Mouse (Mus musculus) midbrain, postnatal 0 days (tissue): ENCODE results near the gene Gm21885. TPM values are rescaled to one million over a fixed set of nuclear protein-coding genes. Genes with fewer than 3 reads are reported as not detected.

Experiments
- ATAC-seq: fragments of 200-750 bp; cut with Nextera tagmentation; 2 replicates; pipeline ENCODE4 v1.8.0; 2017; ENCODE audit warnings: moderate number of reproducible peaks, mild to moderate bottlenecking, moderate TSS enrichment, moderate library complexity; ENCODE audit not compliant: low FRiP score
- DNase-seq: peaks from one replicate; pipeline ENCODE4 v3.0.0-alpha.2; 2015; ENCODE audit warnings: low spot score
- H3K27ac ChIP-seq: fragments of 300-500 bp; sonication (generic); 2 replicates; pipeline ENCODE4 v1.5.1; 2014; ENCODE audit warnings: low read depth, mild to moderate bottlenecking, low read length, mixed read lengths
- H3K27me3 ChIP-seq: fragments of 300-500 bp; sonication (generic); 2 replicates; pipeline ENCODE4 v1.6.1; 2014; ENCODE audit warnings: low read length, control low read depth, mixed read lengths; ENCODE audit not compliant: insufficient read depth
- H3K36me3 ChIP-seq: fragments of 300-500 bp; sonication (generic); 2 replicates; pipeline ENCODE4 v1.6.1; 2014; ENCODE audit warnings: low read length, control low read depth, mixed read lengths; ENCODE audit not compliant: insufficient read depth
- H3K4me1 ChIP-seq: fragments of 300-500 bp; sonication (generic); 2 replicates; pipeline ENCODE4 v1.6.1; 2014; ENCODE audit warnings: mild to moderate bottlenecking, control low read depth, antibody characterized with exemption, low read length, mixed read lengths; ENCODE audit not compliant: insufficient read depth
- H3K4me2 ChIP-seq: fragments of 300-500 bp; sonication (generic); 2 replicates; pipeline ENCODE4 v1.6.1; 2014; ENCODE audit warnings: low read depth, mild to moderate bottlenecking, low read length, mixed read lengths; ENCODE audit not compliant: poor library complexity, severe bottlenecking
- H3K4me3 ChIP-seq: fragments of 300-500 bp; sonication (generic); 2 replicates; pipeline ENCODE4 v1.5.1; 2014; ENCODE audit warnings: low read depth, mild to moderate bottlenecking, low read length, moderate library complexity
- H3K9ac ChIP-seq: fragments of 300-500 bp; sonication (generic); replicated peaks from 2 replicates; pipeline ENCODE4 v1.6.1; 2014; ENCODE audit warnings: mild to moderate bottlenecking, low read length, moderate library complexity, mixed read lengths; ENCODE audit not compliant: poor library complexity, severe bottlenecking
- H3K9me3 ChIP-seq: fragments of 300-500 bp; sonication (generic); 2 replicates; pipeline ENCODE4 v1.6.1; 2016; ENCODE audit warnings: low read length, control low read depth
- CTCF ChIP-seq: IDR thresholded peaks from 2 replicates; pipeline ENCODE4 v1.5.1; 2016; ENCODE audit warnings: antibody characterized with exemption, mild to moderate bottlenecking
- WGBS: fragments of 180-500 bp; shearing (Covaris S2); extraction: QIAGEN DNeasy Blood & Tissue Kit; methylation state at CpG from one replicate; pipeline ENCODE4 v1.1.7; 2014; 5-methylcytosine and 5-hydroxymethylcytosine counted together
- polyA plus RNA-seq: library from polyadenylated mRNA; unstranded; fragments of >200 nt; fragmentation: Nextera tagmentation; extraction: Ambion mirVana; gene quantifications from 2 replicates; pipeline ENCODE4 v1.2.1, GENCODE M21; 2015
- total RNA-seq: library from RNA; depleted of rRNA; stranded (reverse); fragments of >200 nt; gene quantifications from 2 replicates; pipeline ENCODE4 v1.2.3, GENCODE M21; 2014

Gm21885 gene
- total and polyA plus RNA-seq, 2 experiments from 2014 or later: not detected

DNA sequence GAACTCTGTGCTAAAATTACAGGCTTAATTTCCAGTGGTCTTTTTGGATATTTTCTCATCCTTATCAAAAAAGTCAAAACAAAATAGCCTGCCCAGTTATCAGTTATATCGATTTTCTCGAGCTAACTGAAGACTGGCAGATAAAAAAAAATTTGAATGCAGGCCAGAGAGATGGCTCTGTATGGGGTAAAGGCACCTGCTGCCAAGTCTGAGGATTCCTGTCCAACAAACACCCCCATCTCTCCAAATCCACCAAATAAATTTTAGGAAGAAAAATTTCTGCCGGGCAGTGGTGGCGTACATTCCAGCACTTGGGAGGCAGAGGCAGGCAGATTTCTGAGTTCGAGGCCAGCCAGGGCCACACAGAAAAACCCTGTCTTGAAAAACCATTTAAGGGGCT is 36.4 kb downstream of the Gm21885 start:
- H3K4me2 ChIP-seq: no peak overlapping the region; the same call in 1 of the 2 replicates
- no peak for TF ChIP-seq CTCF
- H3K4me3 ChIP-seq: no peak overlapping the region
- no peaks in the 10 kb centered on the region for H3K9me3 ChIP-seq
- no peak overlapping the region for H3K27ac ChIP-seq
- H3K36me3 ChIP-seq: no peaks in the 10 kb centered on the region
- H3K9ac ChIP-seq: no peak overlapping the region
- ATAC-seq (no peak), DNase-seq (no peak)
- H3K27me3 ChIP-seq: no peaks in the 10 kb centered on the region
- 75% methylated on average over 5 of the region's 5 CpGs for WGBS
- H3K4me1 ChIP-seq: peaks cover 4% of the 10 kb centered on the region; the same call in 1 of the 2 replicates

DNA sequence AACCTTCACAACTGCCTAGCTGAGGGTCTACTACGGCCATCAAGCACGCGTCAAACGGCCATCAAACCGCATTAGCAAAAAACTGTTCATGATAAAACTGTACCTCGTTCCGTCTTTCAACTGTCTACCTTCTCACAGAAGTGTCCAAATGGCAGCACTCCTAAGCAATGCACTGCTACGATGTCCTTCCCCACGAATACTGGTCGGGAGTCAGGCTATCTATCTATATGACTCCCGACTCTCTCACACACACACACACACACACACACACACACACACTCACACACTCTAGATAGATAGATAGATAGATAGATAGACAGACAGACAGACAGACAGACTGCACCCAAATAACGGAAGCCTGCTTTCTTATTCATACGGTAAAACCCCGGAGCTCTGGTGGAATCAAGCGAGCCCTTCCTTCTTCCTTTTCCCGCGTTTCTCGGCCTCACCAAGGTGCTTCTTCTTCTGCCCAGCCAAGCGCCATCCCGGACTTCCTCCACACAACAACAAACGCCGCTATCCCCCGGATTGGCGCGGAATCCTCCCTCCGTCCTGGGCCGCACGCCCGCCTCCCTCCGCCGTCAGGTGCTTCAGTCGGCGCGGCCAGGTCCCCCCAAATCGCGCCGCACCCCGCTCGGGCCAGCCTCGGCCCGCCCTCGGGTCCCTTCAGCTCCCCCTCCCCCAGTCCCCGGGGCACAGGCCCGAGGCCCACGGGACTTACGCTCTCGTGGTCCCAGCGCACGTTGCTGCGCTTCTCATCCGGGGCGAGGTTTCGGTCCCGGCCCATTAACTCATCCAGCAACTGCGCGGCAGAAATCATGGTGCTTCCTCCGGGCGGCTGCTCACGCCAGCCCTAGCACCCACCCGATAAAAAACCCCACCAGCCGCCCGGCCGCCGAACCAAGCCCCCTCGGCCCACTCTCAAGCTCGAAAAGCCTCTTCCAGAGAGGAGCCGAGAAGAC is 39.6 kb downstream of the Gm21885 start:
- no peak for TF ChIP-seq CTCF
- ATAC-seq (peak; percentile 80), DNase-seq (peak; percentile 57)
- peak overlapping the region; percentile 100 for H3K9ac ChIP-seq
- peak overlapping the region; percentile 68 for H3K4me2 ChIP-seq
- under 1% methylated on average over 66 of the region's 67 CpGs for WGBS
- H3K27me3 ChIP-seq: no peaks in the 10 kb centered on the region
- peaks cover 4% of the 10 kb centered on the region; the same call in 1 of the 2 replicates for H3K4me1 ChIP-seq
- no peaks in the 10 kb centered on the region for H3K36me3 ChIP-seq
- peak overlapping the region; percentile 99 for H3K27ac ChIP-seq
- peak overlapping the region; percentile 98 for H3K4me3 ChIP-seq
- no peaks in the 10 kb centered on the region for H3K9me3 ChIP-seq

DNA sequence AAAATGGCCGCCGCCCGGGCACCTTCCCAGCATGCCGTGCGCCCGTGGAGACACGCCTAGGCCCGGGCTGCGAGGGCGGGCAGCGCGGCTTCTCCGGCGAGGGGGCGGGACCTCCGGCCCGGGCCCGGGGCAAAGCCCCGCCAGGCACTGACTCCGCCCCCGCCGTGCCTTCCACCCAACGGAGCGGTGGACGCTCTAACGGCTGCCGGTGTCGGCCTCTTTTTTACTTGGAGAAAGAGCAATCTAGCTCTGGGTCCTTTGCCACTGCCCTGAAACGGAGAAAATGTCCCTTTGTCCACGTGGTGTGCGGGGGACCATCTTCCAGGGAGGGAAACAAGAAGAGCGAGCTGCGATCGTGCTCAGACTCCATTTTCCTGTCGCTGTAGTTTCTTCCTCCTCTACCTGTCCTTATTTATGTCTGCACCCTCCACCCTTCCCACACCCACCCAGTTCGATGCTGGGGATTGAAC is 40.3 kb downstream of the Gm21885 start, which contains the start of gene Luc7l3:
TSS of gene Luc7l3 (minus strand) at position 58 of the 470 bp plus-strand sequence.
- Histone ChIP-seq H3K4me3 (peak within 1 kb of the TSS; percentile 98), H3K27ac (peak within 1 kb of the TSS; percentile 99), H3K4me2 (peak within 1 kb of the TSS; percentile 68), H3K36me3 (no peaks in the 10 kb centered on the region), H3K27me3 (no peaks in the 10 kb centered on the region), H3K9ac (peak within 1 kb of the TSS; percentile 100), H3K4me1 (peaks cover 6% of the 10 kb centered on the region; the same call in 1 of the 2 replicates), H3K9me3 (no peaks in the 10 kb centered on the region)
- ATAC-seq: peak; percentile 94
- DNase-seq: peak; percentile 94
- WGBS: under 1% methylated on average over 29 of the region's 36 CpGs
- TF ChIP-seq CTCF: no peak

DNA sequence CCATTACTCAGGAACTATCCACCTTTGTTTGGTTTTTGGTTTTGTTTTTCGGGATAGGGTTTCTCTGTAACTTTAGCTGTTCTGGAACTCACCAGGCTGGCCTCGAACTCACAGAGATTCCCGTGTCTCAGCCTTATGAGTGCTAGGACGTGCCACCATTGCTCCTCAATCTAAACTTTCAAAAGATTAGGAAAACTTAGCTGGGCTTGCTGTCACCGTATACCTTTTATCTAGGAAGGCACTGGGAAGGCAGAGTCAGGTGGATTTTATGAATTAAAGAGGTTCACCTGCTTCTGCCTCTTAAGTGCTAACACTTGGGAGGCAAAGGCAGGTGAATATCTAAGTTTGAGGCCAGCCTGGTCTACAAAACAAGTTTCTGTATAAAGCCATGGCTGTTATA is 41.0 kb downstream of the Gm21885 start:
- Histone ChIP-seq H3K27ac (peak overlapping the region; percentile 99), H3K4me2 (peak overlapping the region; percentile 68), H3K9ac (0 out of 2 replicates have a peak overlapping the region, but pooled peaks have one; percentile 100), H3K4me1 (peaks cover 7% of the 10 kb centered on the region; the same call in 1 of the 2 replicates), H3K27me3 (no peaks in the 10 kb centered on the region), H3K9me3 (no peaks in the 10 kb centered on the region), H3K4me3 (peak overlapping the region; percentile 98), H3K36me3 (no peaks in the 10 kb centered on the region)
- no peak for TF ChIP-seq CTCF
- no peak for DNase-seq
- ATAC-seq: no peak
- WGBS: 39% methylated on average over 5 of the region's 5 CpGs

DNA sequence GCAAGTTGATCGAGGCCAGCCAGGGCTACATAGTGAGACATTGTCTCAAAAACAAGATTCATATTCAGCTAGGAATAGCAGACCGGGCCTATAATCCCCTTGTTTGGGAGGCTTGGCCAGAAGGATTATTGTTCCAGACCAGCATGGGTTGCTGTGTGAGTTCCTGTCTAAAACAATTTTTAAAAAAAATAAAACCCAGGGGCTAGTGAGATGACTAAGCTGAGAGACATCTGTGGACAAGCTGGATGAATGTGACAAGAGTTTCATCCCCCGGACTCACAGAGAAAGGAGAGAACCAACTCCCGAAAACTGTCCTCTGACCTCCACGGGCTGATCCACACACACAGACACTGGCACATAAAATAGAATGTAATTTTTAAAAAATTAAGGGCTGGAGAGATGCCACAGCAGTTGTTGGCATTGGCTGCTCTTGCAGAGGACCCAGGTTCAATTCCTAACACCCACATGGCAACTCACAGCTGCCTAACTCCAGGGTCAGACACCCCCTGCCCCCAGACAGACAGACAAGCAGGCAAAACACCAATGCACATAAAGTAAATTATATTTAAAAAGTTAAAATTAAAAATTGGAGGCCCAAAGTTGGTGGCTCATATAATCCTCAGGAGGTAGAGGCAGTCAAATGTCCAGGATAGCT is 41.7 kb downstream of the Gm21885 start:
- Histone ChIP-seq H3K4me2 (no peak overlapping the region), H3K27me3 (no peaks in the 10 kb centered on the region), H3K9me3 (no peaks in the 10 kb centered on the region), H3K9ac (no peak overlapping the region), H3K4me1 (peaks cover 7% of the 10 kb centered on the region; the same call in 1 of the 2 replicates), H3K27ac (0 out of 2 replicates have a peak overlapping the region, but pooled peaks have one; percentile 99), H3K36me3 (no peaks in the 10 kb centered on the region), H3K4me3 (no peak overlapping the region)
- 37% methylated on average over 5 of the region's 5 CpGs for WGBS
- TF ChIP-seq CTCF: no peak
- ATAC-seq (no peak), DNase-seq (no peak)
